Mouse (Mus musculus): Measurements from ENCODE around the gene Max.

- TF ChIP-seq POLR2A (IDR thresholded peaks at IDR 0.05; ENCODE audit: low read depth, low read length), result no peak
- no peak for TF ChIP-seq CTCF (IDR thresholded peaks at IDR 0.05; ENCODE audit: extremely low read depth, insufficient read depth, insufficient read length, insufficient replicate concordance)
Measured at GRCm38 (mm10) chr12:76912193-76912592, 49.8 kb downstream of the Max start.

All from spleen, adult 2 months (tissue).